Mouse (Mus musculus) myocyte (in vitro differentiated cells): ENCODE data around the gene Srrm4.

Source experiments
- CEBPB ChIP-seq: IDR thresholded peaks from 2 replicates; pipeline ENCODE4 v1.6.1; 2011; ENCODE audit warnings: mild to moderate bottlenecking, moderate library complexity; ENCODE audit not compliant: poor library complexity, insufficient read depth, severe bottlenecking
- E2F4 ChIP-seq: IDR thresholded peaks from one replicate; pipeline ENCODE4 v1.6.1; 2011; ENCODE audit warnings: mild to moderate bottlenecking, control low read depth, moderate library complexity; ENCODE audit not compliant: insufficient read depth
- MAX ChIP-seq: IDR thresholded peaks from one replicate; pipeline ENCODE4 v1.6.1; 2011; ENCODE audit warnings: low read depth, mild to moderate bottlenecking, control low read depth
- MYOD1 ChIP-seq, 3 experiments: IDR thresholded peaks; one replicate each; pipeline ENCODE4 v1.6.1; 2011; ENCODE audit warnings: control low read depth in 2 of 3, low read depth in 2 of 3, mild to moderate bottlenecking in 2 of 3, moderate library complexity in 1 of 3; ENCODE audit not compliant: insufficient read length in 2 of 3, control insufficient read depth in 1 of 3
- POLR2A ChIP-seq: IDR thresholded peaks from one replicate; pipeline ENCODE4 v1.6.1; 2011; ENCODE audit warnings: low read depth, mild to moderate bottlenecking, control low read depth, moderate library complexity; ENCODE audit not compliant: insufficient read length
- POLR2AphosphoS2 ChIP-seq: IDR thresholded peaks from one replicate; pipeline ENCODE4 v1.6.1; 2011; ENCODE audit warnings: low read depth, control low read depth; ENCODE audit not compliant: insufficient read length
- TCF12 ChIP-seq: IDR thresholded peaks from one replicate; pipeline ENCODE4 v1.6.1; 2011; ENCODE audit warnings: mild to moderate bottlenecking, control low read depth; ENCODE audit not compliant: poor library complexity, insufficient read depth, severe bottlenecking
- TCF3 ChIP-seq: IDR thresholded peaks from one replicate; pipeline ENCODE4 v1.6.1; 2011; ENCODE audit warnings: low read depth, control low read depth; ENCODE audit not compliant: insufficient read length
- USF1 ChIP-seq: IDR thresholded peaks from one replicate; pipeline ENCODE4 v1.6.1; 2011; ENCODE audit warnings: low read depth, mild to moderate bottlenecking, control low read depth, moderate library complexity

DNA sequence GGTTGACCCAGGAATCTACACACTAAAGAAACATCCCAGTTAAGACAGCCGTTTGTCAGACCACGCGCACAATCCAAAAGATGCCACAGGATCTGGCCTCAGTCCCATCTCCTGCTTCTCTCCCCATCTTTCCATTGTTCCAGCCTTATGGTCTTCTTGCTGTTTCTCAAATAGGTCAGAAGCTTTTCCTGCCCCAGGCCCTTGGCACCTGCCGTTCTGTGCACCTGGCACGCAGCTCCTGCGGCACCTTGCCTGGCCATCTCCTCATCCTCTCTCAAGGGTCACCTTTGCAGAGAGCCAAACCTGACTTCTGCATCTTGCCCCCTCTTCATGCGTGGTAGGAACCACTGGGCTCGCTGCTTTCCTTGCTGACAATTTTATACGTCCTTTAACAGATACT lies 107.4 kb downstream of the Srrm4 start:
- TF ChIP-seq POLR2A (no peak), MYOD1 (IDR thresholded peaks at IDR 0.05; ENCODE audit: control insufficient read depth in 1 of 3, insufficient read length in 2 of 3, low read depth in 2 of 3) (no peak), TCF12 (no peak), CEBPB (no peak), MAX (no peak), E2F4 (no peak), POLR2AphosphoS2 (no peak), TCF3 (no peak), USF1 (no peak)
